Mouse (Mus musculus): ENCODE results near the gene A030014E15Rik. TPM values are rescaled to one million over a fixed set of nuclear protein-coding genes. Genes with fewer than 3 reads are reported as not detected.
"Not testable (repeated sequence)": the region's sequence is repeated elsewhere in the genome, so short reads cannot be mapped to it uniquely, and the experiment has no call there.

The A030014E15Rik gene
- total RNA-seq (2022): not detected

GRCm38 (mm10) chr1:82924650-82925049 is at the start of gene A030014E15Rik:
Gene A030014E15Rik, plus strand, starts transcription at chr1:82924917.
- no peak for DNase-seq (ENCODE audit: low spot score in 2 of 2)

- DNase-seq (ENCODE audit: low spot score in 2 of 2): no peak
Observed at GRCm38 (mm10) chr1:82879172-82879571, 45.5 kb upstream of the A030014E15Rik start.

GRCm38 (mm10) chr1:82880196-82880595 is 44.5 kb upstream of the A030014E15Rik start:
- no peak for DNase-seq (ENCODE audit: low spot score in 2 of 2)

- no peak for DNase-seq (ENCODE audit: low spot score in 2 of 2)
Observed at GRCm38 (mm10) chr1:82893269-82893668, 31.4 kb upstream of the A030014E15Rik start.

- DNase-seq (ENCODE audit: low spot score in 2 of 2): no peak
Observed at GRCm38 (mm10) chr1:82900567-82900966, 24.1 kb upstream of the A030014E15Rik start.

GRCm38 (mm10) chr1:82901201-82901600 is 23.5 kb upstream of the A030014E15Rik start:
- DNase-seq (ENCODE audit: low spot score in 2 of 2): no peak

GRCm38 (mm10) chr1:82905886-82906285 is 18.8 kb upstream of the A030014E15Rik start:
- DNase-seq (ENCODE audit: low spot score in 2 of 2): no peak

- DNase-seq (ENCODE audit: low spot score in 2 of 2): no peak
Observed at GRCm38 (mm10) chr1:82913025-82913424, 11.7 kb upstream of the A030014E15Rik start, which contains the start of gene A030005L19Rik. Gene A030005L19Rik, plus strand, starts transcription at chr1:82913325.

GRCm38 (mm10) chr1:82913434-82913833 is 11.3 kb upstream of the A030014E15Rik start:
- DNase-seq (ENCODE audit: low spot score in 2 of 2): not testable (repeated sequence)

- not testable (repeated sequence) for DNase-seq (ENCODE audit: low spot score in 2 of 2)
Observed at GRCm38 (mm10) chr1:82930558-82930957, 5.8 kb downstream of the A030014E15Rik start.

GRCm38 (mm10) chr1:82931326-82931725 is 6.6 kb downstream of the A030014E15Rik start, which contains the start of gene Gm6217:
Gene Gm6217, minus strand, starts transcription at chr1:82931399.
- DNase-seq (ENCODE audit: low spot score in 2 of 2): not testable (repeated sequence)

- DNase-seq (ENCODE audit: low spot score in 2 of 2): no peak
Observed at GRCm38 (mm10) chr1:82938666-82939065, 13.9 kb downstream of the A030014E15Rik start.

- not testable (repeated sequence) for DNase-seq (ENCODE audit: low spot score in 2 of 2)
Observed at GRCm38 (mm10) chr1:82942505-82942904, 17.8 kb downstream of the A030014E15Rik start.

- not testable (repeated sequence) for DNase-seq (ENCODE audit: low spot score in 2 of 2)
Observed at GRCm38 (mm10) chr1:82943295-82943694, 18.6 kb downstream of the A030014E15Rik start, which contains the start of gene A030003K21Rik. Gene A030003K21Rik, minus strand, starts transcription at chr1:82943388.

- not testable (repeated sequence) for DNase-seq (ENCODE audit: low spot score in 2 of 2)
Observed at GRCm38 (mm10) chr1:82946029-82946428, 21.3 kb downstream of the A030014E15Rik start.

- DNase-seq (ENCODE audit: low spot score in 2 of 2): no peak
Observed at GRCm38 (mm10) chr1:82948601-82949000, 23.9 kb downstream of the A030014E15Rik start.

- DNase-seq (ENCODE audit: low spot score in 2 of 2): not testable (repeated sequence)
Observed at GRCm38 (mm10) chr1:82955913-82956312, 31.2 kb downstream of the A030014E15Rik start, which contains the start of gene Gm7544. Gene Gm7544, minus strand, starts transcription at chr1:82956013.

GRCm38 (mm10) chr1:82959870-82960385 is 35.2 kb downstream of the A030014E15Rik start, which contains the start of gene Gm47955:
Gene Gm47955, plus strand, starts transcription at chr1:82960286.
- no peak for DNase-seq (ENCODE audit: low spot score in 2 of 2)

- no peak for DNase-seq (ENCODE audit: low spot score in 2 of 2)
Observed at GRCm38 (mm10) chr1:82966413-82966812, 41.7 kb downstream of the A030014E15Rik start.

GRCm38 (mm10) chr1:82972046-82972445 is 47.3 kb downstream of the A030014E15Rik start:
- no peak for DNase-seq (ENCODE audit: low spot score in 2 of 2)

- no peak for DNase-seq (ENCODE audit: low spot score in 2 of 2)
Observed at GRCm38 (mm10) chr1:82973244-82973643, 48.5 kb downstream of the A030014E15Rik start.

GRCm38 (mm10) chr1:82973901-82974300 is 49.2 kb downstream of the A030014E15Rik start:
- no peak for DNase-seq (ENCODE audit: low spot score in 2 of 2)

GRCm38 (mm10) chr1:82974342-82974741 is 49.6 kb downstream of the A030014E15Rik start:
- DNase-seq (ENCODE audit: low spot score in 2 of 2): no peak

All from layer of hippocampus, adult 8-10 months (tissue).